Mouse (Mus musculus) heart, adult 2 months (tissue): ENCODE data around the gene Bzw2.

Experiments used
- CTCF ChIP-seq: fragments of 200-600 bp; IDR thresholded peaks from 2 replicates; pipeline ENCODE4 v1.8.1; 2022; ENCODE audit warnings: antibody characterized with exemption, mild to moderate bottlenecking, moderate library complexity
- EP300 ChIP-seq: fragments of 200-500 bp; IDR thresholded peaks from 2 replicates; pipeline ENCODE4 v1.6.1; 2011; ENCODE audit warnings: low read depth, low read length, control low read depth; ENCODE audit not compliant: insufficient read depth
- POLR2A ChIP-seq: fragments of 200-500 bp; IDR thresholded peaks from 2 replicates; pipeline ENCODE4 v1.6.1; 2011; ENCODE audit warnings: mild to moderate bottlenecking, low read depth, low read length, control low read depth; ENCODE audit not compliant: insufficient read depth

DNA sequence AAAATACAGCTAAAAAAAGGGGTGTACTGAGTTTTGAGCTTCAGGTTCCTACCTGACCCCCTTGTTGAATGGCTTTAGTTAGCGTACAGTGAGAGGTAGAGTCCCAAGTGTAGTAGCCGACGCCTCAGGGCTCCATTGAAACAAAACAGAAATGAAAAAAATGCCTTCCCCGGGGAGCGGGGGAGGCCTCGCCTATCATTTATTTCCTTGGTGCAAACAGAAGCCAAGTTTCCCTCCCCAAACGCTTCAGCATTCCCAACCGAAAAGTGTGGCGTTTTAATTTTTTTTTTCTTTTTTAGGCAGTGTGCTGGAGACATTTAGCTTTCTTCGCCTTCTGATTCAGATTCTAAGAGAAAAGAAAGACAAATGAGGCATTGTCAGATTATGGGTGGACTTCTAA, 65.9 kb downstream of the Bzw2 start:
- TF ChIP-seq CTCF (no peak), POLR2A (no peak), EP300 (no peak)
